Mouse (Mus musculus) right cerebral cortex, adult 2 months (tissue): ENCODE data around the gene Rpl22.

Experiments used
- DNase-seq, 2 experiments: peaks; one replicate each; pipeline ENCODE4 v3.0.0; 2021 to 2022; ENCODE audit warnings: low spot score in 2 of 2

The Rpl22 gene

DNA sequence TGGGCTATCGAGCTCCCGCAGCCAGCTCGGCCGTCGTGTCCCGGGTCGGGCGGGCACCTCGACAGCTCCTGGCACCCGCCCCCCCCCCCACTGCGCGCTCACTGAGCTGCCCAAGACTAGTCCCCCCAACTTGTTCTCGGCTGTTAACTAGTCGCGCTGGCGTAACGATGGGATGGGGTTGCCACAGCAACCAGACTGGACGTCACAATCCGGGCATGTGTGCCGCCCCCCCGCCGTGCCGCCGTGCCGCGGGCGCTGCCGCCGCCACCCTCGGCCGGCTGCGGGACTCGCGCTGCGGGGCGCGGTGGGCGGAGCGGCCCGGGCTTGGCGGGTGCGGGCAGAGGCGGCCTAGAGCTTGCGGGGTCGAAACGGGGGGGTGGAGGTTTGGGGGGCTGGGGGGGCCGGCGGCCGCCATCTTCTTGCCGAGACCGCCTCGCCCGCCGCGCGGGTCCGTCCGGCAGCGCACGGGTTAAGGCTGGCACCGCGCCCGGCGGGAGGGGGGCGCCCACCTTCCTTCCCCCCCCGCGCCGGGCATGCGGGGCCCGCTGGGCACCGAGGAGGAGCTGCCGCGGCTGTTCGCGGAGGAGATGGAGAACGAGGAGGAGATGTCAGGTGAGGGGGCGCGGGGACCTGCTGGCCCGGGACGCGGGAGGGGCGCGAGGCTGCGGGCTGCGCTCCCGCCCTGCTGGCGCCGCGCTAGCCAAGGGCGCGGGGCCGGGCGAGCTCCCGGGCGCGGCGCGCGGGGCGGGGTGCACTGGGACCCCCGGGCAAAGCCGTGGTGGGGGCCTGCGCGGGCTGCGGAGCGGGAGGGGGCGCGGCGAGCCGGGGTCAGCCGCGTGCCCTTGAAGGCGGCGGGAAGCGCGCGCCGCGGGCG lies 13.1 kb downstream of the Rpl22 start, which contains the start of gene Chd5:
Gene Chd5 (plus strand): TSS at position 233 of the 874 bp plus-strand sequence.
- DNase-seq = peak; percentile 74 to 76

DNA sequence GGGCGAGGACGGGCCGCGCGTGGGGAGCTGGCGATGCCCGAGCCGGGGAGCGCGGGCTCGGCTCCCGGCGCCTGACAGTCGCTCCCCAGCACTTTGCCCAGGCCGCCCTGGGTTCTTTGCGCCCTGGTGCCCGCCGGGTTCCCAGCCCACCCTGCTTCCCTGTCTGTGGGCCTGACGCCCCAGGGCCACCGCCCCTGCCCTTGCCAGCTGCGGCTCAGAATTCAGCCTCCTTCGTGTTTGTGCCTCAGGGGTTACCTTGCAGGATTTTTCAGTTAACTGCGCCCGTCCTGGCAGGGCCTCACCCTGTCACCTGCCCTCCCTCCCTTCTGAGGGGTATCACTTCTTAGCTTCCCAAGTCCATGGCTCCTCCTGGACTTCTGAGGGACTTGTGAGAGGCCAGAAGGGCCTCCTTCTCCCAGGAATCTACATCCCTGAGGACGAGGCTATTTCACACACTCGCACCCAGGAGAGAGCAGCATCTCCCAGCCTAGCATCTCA lies 13.8 kb downstream of the Rpl22 start:
- DNase-seq = no peak

DNA sequence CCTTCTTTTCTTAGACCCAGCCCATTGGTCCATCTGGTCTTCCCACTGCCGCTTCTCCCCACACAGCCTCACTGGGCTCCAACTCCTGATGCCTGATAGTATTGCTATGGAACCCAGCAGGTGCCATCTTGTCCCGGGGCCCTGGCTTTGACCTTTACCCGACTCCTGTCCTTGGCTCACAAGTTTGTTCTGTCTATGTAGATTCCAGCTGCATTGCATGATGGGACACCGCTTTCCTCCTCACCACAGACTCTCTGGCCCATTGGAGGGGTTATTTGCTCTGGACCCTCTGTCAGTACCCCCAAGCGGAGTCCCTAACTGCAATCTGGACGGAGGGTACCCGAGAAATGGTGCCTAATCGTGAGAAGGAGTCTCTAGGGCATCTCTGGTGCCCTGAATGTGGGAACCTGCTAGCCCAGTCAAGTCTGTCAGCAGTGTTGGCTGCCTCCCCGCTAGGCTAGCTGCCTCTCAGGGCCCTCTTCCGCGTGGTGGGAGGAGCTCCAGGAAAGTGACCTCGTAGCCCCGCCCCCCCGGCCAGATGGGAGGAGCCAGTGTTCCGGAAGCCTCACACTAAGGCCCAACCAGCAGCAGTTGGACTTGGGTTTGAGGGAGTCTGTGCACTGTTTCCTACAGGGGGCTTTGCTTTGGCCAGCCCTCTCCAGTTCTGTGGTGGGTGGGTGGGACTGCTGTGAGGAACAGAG lies 15.2 kb downstream of the Rpl22 start:
- no peak for DNase-seq

DNA sequence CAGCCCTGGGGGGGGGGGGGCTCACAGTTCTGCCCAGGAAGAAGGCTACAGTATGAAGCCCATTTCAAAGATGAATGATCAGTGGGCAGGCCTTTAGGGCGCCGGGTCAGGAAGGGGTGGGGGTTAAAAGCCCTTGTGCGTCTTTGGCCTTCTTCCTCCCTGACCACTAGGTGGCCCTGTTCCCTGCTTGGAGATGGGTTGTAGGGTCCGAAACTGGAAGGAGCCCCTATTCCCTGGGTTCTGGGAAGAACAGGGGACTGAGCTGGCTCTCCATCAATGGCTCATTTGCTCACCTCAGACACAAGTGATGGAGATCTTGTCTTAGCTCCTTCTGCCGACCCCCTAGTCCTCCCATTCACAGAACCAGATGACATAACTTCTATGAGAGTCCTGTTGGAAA lies 17.8 kb downstream of the Rpl22 start:
- DNase-seq = no peak

DNA sequence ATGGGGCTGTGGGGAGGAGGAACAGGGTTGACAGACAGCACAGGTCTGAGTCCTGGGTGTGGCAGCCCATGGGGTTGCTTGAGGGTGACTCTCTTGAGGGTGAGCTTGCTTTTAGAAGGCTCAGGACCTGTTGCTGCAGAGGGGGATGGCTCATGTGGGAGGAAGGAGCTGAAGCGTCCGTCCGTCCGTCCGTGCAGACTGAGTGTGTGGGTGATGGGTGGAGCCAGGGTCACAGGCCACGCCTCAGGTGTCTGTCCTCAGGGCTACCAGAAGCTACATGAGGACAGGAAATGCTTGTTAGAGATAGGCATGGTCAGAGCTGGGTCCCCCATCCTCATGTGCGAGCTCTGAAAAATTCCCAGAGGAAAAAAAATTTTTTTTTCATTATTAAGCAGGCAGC lies 19.1 kb downstream of the Rpl22 start:
- no peak for DNase-seq

DNA sequence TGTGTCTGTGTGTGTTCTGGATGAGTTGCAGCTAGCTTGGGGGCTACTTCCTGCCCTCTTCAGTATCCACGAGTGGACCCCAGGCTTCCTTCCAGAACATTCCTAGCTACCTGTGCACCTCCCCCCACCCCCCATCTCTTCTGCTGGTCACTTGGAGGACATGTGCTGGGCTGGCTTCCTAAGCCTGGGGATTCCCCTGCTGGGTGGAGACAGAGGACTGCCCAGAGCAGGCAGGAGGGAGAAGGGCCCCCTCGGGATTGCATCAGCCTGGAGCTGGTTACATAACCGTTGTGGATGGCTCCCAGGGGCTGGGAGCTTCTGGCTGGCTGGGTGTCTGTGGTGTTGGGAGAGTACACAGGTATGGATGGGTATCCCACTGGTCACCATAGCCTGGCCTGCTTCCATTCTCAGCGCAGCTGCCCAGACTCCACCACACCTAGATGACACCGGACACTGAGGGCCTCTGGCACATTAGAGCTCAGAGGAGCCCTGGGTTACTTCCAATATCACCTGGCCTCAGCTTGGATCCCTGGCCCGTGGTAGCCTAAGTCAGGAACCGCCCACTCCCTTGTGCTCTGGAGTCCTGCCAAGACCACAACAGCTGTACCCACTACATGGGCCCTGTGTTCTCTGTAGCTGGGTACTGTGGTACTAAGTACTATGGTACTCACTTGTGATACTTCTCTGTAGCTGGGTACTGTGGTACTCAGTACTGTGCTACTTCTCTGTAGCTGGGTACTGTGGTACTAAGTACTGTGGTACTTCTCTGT lies 19.8 kb downstream of the Rpl22 start:
- peak; percentile 62 to 64 for DNase-seq

DNA sequence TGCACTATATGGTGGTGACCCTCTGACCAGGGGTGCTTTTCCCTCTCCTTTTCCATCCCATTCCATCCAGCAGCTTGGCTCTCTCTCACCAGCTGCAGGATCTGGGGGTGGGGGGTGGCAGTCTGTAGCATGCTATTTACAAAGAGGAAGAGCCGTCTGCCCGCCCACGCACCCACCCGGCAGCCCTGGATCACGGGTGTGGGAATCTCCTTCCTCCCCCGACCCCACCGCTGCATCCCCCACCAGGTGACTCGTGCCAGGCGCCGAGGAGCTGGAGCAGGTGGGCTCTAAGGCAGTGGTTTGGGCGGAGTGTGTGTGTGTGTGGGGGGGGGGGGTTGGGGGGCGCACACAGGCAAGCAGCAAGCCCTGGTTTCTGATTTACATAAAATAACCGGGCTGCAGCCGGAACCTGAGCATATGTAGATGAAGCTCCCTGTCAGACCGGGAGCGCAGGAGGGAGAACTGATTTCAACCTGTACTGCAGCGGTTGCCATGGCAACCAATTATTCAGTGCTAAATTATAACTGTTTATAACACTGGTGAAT lies 24.4 kb downstream of the Rpl22 start:
- peak; percentile 82 for DNase-seq

DNA sequence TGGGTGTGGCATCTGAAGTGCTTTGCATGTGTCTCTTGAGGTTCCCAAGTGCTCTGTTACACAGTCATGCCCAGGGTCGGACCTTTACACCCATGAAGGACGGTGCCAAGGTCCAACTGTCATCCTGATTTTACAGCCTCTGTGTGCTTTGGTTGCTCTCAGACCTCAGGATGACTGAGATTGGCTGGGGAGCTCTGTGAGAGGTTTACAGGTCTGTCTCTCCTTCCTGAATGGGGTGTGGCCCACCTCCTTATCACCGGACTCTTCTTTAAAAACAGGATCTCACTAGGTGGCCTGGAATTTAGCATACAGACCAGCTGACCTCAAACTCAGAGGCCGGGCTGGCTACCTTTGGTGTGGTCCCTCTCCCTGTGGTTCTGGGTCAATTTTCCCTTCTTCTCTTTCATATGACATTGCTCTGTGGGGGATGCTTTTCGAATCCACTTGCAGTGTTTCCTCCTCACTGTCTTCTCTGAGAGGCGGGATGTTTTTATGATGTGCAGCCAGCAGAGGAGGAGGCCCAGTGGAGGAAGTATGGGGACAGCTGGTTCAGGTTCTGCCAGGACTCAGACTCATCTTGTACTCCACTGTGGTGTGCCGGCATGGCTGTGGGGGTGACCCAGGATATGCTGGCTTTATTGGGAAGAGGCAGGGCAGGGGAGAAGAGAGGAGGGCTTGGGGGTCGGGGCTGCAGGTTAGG lies 25.3 kb downstream of the Rpl22 start:
- DNase-seq = peak; percentile 46 to 56

DNA sequence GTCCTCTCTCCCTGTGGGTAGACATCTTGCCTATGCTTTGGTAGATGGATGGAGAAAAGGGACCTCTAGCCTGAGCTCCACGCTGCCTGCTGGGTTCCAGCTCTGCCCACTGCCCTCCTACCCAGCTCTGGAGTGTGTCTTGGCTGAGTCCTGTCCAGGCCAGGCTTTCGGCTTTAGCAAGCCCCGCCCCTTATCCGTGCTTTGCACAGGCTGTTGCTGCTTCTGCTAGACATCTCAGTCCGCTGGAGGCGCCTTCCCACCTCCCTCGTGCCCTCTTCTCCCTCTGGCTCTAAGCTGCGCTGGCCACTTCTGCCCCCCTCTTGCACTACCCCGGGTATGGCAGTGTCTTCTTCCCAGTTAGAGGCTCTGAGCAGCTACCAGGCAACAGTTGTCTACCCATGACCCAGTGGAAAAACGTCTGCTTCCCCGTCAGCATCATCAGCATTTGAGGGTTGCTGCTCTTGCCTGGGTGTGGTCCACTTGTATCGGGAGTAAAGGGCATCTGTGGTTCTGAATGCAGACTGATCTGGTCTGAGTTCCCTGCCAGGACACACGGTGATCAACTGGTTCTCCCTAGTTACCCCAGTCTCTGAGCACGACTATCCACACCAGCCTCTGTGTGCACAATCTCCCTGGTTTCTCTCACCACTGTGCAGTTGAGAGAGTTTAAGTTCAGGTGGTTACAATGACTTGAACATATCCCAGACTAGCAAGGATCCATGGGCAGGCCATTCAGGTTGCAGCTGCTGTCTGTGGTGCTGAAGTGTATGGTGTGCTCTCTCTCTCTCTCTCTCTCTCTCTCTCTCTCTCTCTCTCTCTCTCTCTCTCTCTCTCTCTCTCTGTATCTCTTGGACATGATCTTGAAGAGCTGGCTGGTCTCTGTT lies 26.1 kb downstream of the Rpl22 start:
- DNase-seq = no peak

DNA sequence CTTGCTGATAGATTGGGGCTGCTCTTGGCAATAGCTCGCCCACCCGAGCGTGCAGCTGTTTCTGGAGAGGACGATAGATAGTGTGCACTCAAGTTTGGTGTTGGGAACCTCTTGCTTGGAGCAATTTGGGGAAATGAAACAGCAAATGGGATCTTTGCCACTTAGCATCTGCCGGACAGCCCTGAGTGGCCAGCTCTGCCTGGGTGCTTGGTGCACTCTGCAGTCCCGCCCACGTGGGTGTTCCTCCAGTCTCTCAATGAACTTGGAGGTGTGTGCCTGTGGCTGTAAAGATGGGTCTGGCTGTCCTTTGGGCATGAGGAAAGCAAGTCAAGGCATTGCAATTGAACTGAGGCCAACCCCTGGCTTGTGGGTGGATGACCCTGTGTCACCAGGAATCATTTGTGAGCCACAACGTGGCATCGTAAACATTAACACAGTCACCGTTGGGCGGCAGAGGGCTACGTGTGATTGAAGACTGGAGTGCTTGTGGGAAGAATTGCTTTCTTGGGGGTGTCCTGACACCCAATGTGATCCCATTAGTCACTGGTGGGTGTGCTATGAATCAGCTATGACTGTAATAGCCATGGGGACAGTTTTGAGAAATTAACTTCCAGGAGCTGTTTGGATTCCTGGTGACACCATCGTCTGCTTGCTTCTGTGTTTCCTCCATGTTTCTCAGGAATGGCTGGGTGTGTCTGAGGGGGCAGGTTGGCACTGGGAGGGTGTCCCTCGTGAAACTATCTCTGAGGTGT lies 28.5 kb downstream of the Rpl22 start:
- DNase-seq = no peak

DNA sequence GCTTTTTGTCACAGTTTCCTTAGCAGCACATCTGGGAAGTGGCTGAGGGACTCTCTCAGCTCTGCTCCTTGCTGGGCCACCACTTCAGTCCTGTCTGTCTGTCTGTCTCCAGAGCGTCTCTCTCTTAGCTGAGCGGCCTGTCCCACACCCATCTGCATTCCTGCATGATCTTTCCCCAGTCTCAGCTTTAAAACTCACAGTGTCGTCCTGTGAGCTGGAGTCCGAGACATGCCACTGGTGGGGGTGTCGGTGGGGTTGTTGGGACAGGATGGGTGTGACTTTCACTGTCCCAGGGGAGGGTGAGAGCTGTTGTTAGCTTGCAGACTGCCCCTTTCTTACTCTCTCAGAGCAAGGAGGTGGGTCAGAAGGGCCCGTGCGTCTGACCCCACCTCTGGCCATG lies 30.1 kb downstream of the Rpl22 start:
- no peak for DNase-seq

DNA sequence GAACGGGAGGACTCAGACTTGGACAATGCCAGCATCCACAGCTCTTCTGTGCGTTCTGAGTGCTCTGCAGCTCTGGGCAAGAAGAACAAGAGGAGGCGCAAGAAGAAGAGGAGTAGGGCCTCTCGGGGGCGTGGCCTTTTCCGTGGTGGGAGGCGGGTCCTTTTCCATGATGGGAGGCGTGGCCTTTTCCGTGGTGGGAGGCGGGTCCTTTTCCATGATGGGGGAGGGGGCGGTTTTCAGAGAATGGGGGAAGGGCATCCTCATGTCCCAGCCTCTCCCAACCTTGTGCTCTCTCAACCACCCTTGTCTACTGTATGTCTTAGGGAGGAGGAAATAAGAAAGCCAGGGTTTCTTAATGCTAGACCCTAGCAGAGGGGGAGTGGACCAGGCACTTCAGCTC lies 34.2 kb downstream of the Rpl22 start:
- no peak for DNase-seq

DNA sequence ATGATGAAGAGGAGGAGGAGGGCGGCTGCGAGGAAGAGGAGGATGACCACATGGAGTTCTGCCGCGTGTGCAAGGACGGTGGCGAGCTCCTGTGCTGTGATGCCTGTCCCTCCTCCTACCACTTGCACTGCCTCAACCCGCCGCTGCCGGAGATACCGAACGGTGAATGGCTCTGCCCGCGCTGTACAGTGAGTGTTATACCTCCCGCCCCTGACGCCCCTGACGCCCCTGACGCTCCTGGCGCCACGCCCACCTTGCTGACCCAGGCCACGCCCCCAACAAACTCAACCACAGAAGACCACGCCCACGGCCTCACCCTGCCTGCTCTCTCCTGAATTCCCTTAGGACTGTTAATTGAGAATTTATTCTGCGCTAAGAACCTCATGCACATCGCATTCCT lies 35.3 kb downstream of the Rpl22 start:
- no peak for DNase-seq

DNA sequence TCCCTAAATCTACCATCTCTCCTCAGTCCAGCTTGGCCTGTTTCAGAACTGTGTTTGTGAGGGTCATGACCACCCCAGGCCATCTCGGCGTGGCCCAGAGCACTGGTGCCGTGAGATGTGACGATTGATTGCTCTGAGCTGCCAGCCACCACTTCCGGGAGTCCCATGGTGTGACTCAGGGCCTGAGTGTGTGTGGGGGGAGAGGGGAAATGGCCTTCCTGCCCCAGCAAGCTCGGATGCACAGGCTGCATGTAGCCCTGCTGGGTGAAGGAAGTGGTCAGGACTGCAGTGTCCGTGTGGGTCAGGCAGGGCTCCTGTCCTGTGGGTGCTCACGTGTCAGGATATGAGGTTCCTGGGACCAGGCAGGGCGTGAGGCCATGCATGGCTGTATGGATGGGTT lies 36.6 kb downstream of the Rpl22 start:
- DNase-seq = no peak

DNA sequence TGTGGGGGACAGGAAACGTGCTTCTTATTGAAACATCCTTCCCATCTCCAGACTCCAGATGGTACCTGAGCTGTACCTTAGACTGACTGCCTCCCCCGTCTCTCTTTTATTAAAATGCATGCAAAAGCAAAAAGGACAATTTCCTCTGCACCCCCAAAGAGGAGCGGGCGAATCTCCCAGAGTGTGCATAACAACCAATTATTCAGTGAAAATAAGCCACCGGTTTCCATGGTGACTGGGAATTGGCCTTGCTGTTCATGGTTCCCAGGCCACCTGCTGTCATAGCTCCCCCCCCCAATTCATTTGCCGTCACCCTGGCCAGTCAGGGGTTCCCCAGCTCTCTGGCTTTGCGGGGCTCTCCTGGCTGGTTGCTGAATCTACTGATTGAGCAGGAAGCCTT lies 39.7 kb downstream of the Rpl22 start:
- DNase-seq = no peak

DNA sequence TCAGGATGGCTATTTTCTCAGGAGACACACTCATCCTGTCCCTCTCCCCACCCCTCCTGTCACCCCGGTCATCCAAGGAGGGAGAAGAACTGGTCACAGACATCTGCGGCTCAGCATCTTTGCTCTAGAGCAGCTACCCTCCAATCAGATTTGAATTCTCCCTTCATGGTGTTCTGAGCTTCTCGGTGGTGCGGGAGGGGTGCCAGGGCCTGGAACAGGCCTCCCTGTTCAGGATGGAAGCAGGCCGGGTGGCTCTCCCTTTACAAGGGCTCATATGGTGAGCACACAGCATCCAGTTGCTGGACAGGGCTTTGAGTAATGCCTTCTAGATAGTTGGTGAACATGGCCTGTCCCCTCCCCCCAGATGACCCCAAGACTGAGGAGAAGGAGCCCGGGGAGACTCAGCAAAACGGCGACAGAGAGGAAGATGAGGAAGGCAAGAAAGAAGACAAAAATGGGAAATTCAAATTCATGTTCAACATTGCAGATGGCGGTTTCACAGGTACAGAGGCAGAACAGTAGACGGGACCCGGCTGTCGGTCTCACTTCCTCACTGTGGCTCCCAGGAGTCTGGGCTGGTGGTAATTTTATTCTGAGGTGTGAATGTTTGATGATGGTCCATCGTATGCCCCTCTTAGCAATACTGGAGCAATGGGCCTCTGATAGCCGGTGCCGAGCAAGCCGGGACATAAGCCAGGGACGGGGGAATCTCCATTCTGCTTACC lies 57.1 kb downstream of the Rpl22 start:
- DNase-seq = no peak
